Mouse (Mus musculus) splenic B cell, adult 2 months (primary cell): ENCODE data around the gene Samd13.

Experiments
- DNase-seq: peaks from one replicate; pipeline ENCODE4 v3.0.0-alpha.2; 2011; ENCODE audit warnings: low read depth, low spot score
- H3K27me3 ChIP-seq: 2 replicates; pipeline ENCODE4 v1.6.1; 2012; ENCODE audit warnings: mild to moderate bottlenecking, low read length, moderate library complexity, mixed read lengths; ENCODE audit not compliant: control insufficient read depth, poor library complexity, insufficient read depth, severe bottlenecking
- H3K36me3 ChIP-seq: 2 replicates; pipeline ENCODE4 v1.6.1; 2012; ENCODE audit warnings: mild to moderate bottlenecking, low read length, moderate library complexity, mixed read lengths; ENCODE audit not compliant: control insufficient read depth, poor library complexity, insufficient read depth, severe bottlenecking

Gene Samd13

GRCm38 (mm10) chr3:146652431-146652830 lies 33.0 kb downstream of the Samd13 start:
- H3K36me3 ChIP-seq = no peaks in the 10 kb centered on the region
- H3K27me3 ChIP-seq = no peaks in the 10 kb centered on the region
- no peak for DNase-seq

- DNase-seq = no peak
- H3K27me3 ChIP-seq = no peaks in the 10 kb centered on the region
Observed at GRCm38 (mm10) chr3:146651217-146651616, 34.2 kb downstream of the Samd13 start, which contains the start of gene 4930503B20Rik. Gene 4930503B20Rik (minus strand): TSS chr3:146651317.

GRCm38 (mm10) chr3:146650716-146651115 lies 34.7 kb downstream of the Samd13 start:
- Histone ChIP-seq H3K27me3 (no peaks in the 10 kb centered on the region), H3K36me3 (no peaks in the 10 kb centered on the region)
- DNase-seq = no peak

More at GRCm38 (mm10) chr3:146651217-146651616, 34.2 kb downstream of the Samd13 start, which contains the start of gene 4930503B20Rik:
- H3K36me3 ChIP-seq = no peaks in the 10 kb centered on the region

DNA sequence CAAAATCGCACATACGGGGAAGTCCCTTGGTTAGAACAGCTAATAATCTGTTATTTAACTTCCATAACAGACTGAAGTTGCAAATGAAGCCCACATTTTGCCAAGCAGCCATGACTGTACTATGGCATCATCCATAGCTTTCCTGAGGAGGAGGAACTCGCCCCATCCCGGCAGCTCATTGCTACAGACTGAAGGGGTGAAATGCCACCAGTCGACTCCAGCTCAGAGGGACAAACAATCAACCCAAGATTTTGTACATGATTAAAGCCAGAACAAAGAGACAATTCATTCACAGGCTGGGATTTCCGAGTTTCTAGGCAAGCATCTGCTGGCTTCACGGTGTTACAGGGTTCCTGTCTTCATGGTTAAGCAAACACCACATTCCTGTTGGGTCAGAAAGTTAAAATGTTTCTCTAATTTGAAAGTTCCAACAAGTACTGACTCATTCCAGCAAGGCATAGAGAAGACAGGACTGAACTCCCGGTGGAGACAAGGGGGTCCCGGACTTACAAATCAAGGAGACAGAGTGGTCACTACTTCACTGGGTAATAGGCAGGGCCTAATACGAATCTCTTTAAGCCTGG lies 36.0 kb downstream of the Samd13 start:
- no peaks in the 10 kb centered on the region for H3K27me3 ChIP-seq
- H3K36me3 ChIP-seq = no peaks in the 10 kb centered on the region
- no peak for DNase-seq

- H3K36me3 ChIP-seq = no peaks in the 10 kb centered on the region
- no peak for DNase-seq
- no peaks in the 10 kb centered on the region for H3K27me3 ChIP-seq
Observed at GRCm38 (mm10) chr3:146641818-146642427, 43.5 kb downstream of the Samd13 start.

DNA sequence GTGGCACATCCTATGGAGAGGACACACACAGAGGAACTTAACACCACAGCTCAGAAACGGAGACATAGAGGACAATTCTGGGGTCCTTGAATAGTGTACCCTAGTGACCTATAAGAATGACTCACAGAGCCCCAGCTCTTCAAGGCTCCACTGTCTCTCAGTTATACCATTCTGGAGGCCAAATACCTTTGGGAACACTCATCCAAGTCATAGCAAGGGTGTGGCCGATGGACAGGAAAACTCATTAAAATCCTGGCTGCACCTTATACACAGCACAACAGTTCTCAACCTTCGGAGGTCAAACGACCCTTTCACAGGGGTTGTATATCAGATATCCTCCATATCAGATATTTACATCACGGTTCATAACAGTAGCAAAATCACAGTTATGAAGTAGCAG lies 52.9 kb downstream of the Samd13 start:
- H3K27me3 ChIP-seq = no peaks in the 10 kb centered on the region
- DNase-seq = no peak
- H3K36me3 ChIP-seq = no peaks in the 10 kb centered on the region

GRCm38 (mm10) chr3:146628227-146628982 lies 57.0 kb downstream of the Samd13 start:
- H3K36me3 ChIP-seq = no peaks in the 10 kb centered on the region
- H3K27me3 ChIP-seq = no peaks in the 10 kb centered on the region
- DNase-seq = no peak

GRCm38 (mm10) chr3:146625766-146626165 lies 59.6 kb downstream of the Samd13 start:
- no peaks in the 10 kb centered on the region for H3K27me3 ChIP-seq
- H3K36me3 ChIP-seq = no peaks in the 10 kb centered on the region
- no peak for DNase-seq

GRCm38 (mm10) chr3:146621966-146622365 lies 63.4 kb downstream of the Samd13 start:
- DNase-seq = no peak
- Histone ChIP-seq H3K27me3 (no peaks in the 10 kb centered on the region), H3K36me3 (no peaks in the 10 kb centered on the region)

- no peaks in the 10 kb centered on the region for H3K27me3 ChIP-seq
- H3K36me3 ChIP-seq = no peaks in the 10 kb centered on the region
- DNase-seq = no peak
Observed at GRCm38 (mm10) chr3:146620555-146621249, 64.7 kb downstream of the Samd13 start.

DNA sequence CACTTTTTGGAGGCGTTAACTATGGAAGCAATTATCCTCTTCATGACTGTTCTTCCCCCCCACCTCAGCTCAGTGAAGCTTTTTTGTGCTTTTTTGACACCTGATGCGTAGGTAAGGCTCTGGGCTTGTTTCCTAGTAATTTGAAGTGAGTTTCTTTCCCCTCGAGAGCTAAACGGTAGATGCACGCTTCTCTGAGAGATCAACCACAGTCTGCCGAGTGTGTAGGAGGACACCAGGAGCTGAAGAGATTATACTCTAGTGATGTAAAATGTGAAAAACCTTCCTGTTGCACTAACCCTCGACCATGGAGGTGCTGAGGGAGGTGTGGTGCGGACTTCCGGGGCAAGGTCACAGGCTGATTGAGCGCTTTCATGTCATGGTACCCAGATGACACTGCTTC lies 65.3 kb downstream of the Samd13 start:
- Histone ChIP-seq H3K36me3 (no peaks in the 10 kb centered on the region), H3K27me3 (no peaks in the 10 kb centered on the region)
- no peak for DNase-seq

GRCm38 (mm10) chr3:146618357-146618756 lies 67.0 kb downstream of the Samd13 start:
- no peaks in the 10 kb centered on the region for H3K36me3 ChIP-seq
- DNase-seq = no peak
- no peaks in the 10 kb centered on the region for H3K27me3 ChIP-seq

GRCm38 (mm10) chr3:146617946-146618345 lies 67.4 kb downstream of the Samd13 start:
- no peaks in the 10 kb centered on the region for H3K27me3 ChIP-seq
- DNase-seq = no peak
- H3K36me3 ChIP-seq = no peaks in the 10 kb centered on the region

- H3K36me3 ChIP-seq = no peaks in the 10 kb centered on the region
- DNase-seq = no peak
- H3K27me3 ChIP-seq = no peaks in the 10 kb centered on the region
Observed at GRCm38 (mm10) chr3:146616533-146617283, 68.7 kb downstream of the Samd13 start.
